Mouse (Mus musculus) midbrain, embryonic 12.5 days (tissue): ENCODE measurements around the gene Mtrf1l. TPM values are rescaled to one million over a fixed set of nuclear protein-coding genes. Genes with fewer than 3 reads are reported as not detected.

Experiments used
- ATAC-seq: fragments of 200-750 bp; cut with Nextera tagmentation; 2 replicates; pipeline ENCODE4 v1.8.0; 2017; ENCODE audit warnings: low read depth, moderate TSS enrichment, moderate library complexity; ENCODE audit not compliant: low FRiP score
- H3K27ac ChIP-seq: fragments of 300-500 bp; sonication (generic); replicated peaks from 2 replicates; pipeline ENCODE4 v1.5.1; 2016; ENCODE audit warnings: mild to moderate bottlenecking
- H3K27me3 ChIP-seq: fragments of 300-500 bp; sonication (generic); 2 replicates; pipeline ENCODE4 v1.6.1; 2016; ENCODE audit warnings: mild to moderate bottlenecking
- H3K36me3 ChIP-seq: fragments of 300-500 bp; sonication (generic); 2 replicates; pipeline ENCODE4 v1.6.1; 2016
- H3K4me1 ChIP-seq: fragments of 300-500 bp; sonication (generic); 2 replicates; pipeline ENCODE4 v1.6.1; 2016
- H3K4me2 ChIP-seq: fragments of 300-500 bp; sonication (generic); replicated peaks from 2 replicates; pipeline ENCODE4 v1.6.1; 2016; ENCODE audit warnings: mild to moderate bottlenecking, moderate library complexity
- H3K4me3 ChIP-seq: fragments of 300-500 bp; sonication (generic); 2 replicates; pipeline ENCODE4 v1.5.1; 2016; ENCODE audit warnings: mild to moderate bottlenecking
- H3K9ac ChIP-seq: fragments of 300-500 bp; sonication (generic); replicated peaks from 2 replicates; pipeline ENCODE4 v1.6.1; 2016; ENCODE audit warnings: mild to moderate bottlenecking, moderate library complexity
- H3K9me3 ChIP-seq: fragments of 300-500 bp; sonication (generic); 2 replicates; pipeline ENCODE4 v1.6.1; 2016; ENCODE audit warnings: mild to moderate bottlenecking
- WGBS: fragments of 180-500 bp; shearing (Covaris S2); methylation state at CpG from one replicate; pipeline ENCODE4 v1.1.7; 2016; 5-methylcytosine and 5-hydroxymethylcytosine counted together
- polyA plus RNA-seq: library from polyadenylated mRNA; unstranded; fragments of >200 nt; fragmentation: Nextera tagmentation; extraction: Ambion mirVana; gene quantifications from 2 replicates; pipeline ENCODE4 v1.2.1, GENCODE M21; 2016

The Mtrf1l gene
- polyA plus RNA-seq, 1 experiment from 2014 or later: 14.5 TPM

GRCm38 (mm10) chr10:5824779-5825178 lies 1.1 kb upstream of the Mtrf1l start:
- 0% methylated on average over 3 of the region's 3 CpGs for WGBS
- Histone ChIP-seq H3K36me3 (peaks cover 6% of the 10 kb centered on the region), H3K9ac (peak overlapping the region; percentile 90; the same call in 1 of the 2 replicates), H3K27ac (peak overlapping the region; percentile 83), H3K9me3 (no peaks in the 10 kb centered on the region), H3K4me3 (peak overlapping the region; percentile 93), H3K4me2 (peak overlapping the region; percentile 75), H3K27me3 (no peaks in the 10 kb centered on the region), H3K4me1 (peaks cover 18% of the 10 kb centered on the region)
- ATAC-seq: 0 out of 2 replicates have a peak, but pooled peaks have one; percentile 3

- Histone ChIP-seq H3K4me1 (peaks cover 18% of the 10 kb centered on the region), H3K36me3 (peaks cover 21% of the 10 kb centered on the region), H3K27me3 (no peaks in the 10 kb centered on the region), H3K9me3 (no peaks in the 10 kb centered on the region), H3K4me2 (peak overlapping the region; percentile 75), H3K4me3 (peak overlapping the region; percentile 93), H3K27ac (peak overlapping the region; percentile 83), H3K9ac (peak overlapping the region; percentile 90)
- 1% methylated on average over 37 of the region's 37 CpGs for WGBS
- ATAC-seq: peak; percentile 38
Observed at GRCm38 (mm10) chr10:5823291-5823739, 395 bp downstream of the Mtrf1l start.

DNA sequence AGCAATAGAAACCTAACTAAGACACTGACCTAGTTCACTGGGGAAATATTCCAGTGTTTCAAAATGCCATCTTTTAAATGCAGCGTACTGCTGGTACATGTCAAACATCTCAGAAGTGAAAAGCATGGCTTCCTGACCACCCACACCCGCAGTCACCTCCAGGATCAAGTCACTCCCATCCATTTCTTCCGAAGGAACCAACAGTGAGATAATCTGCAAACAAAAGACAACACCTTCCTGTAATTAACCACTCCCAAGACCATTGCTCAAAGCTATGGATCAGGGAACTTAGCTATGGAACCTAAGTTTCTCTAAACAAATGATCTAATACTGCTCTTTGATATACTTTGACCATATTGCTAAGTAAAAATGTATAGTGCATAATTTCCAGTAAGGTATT lies 4.9 kb downstream of the Mtrf1l start:
- H3K36me3 ChIP-seq: peaks cover 59% of the 10 kb centered on the region

DNA sequence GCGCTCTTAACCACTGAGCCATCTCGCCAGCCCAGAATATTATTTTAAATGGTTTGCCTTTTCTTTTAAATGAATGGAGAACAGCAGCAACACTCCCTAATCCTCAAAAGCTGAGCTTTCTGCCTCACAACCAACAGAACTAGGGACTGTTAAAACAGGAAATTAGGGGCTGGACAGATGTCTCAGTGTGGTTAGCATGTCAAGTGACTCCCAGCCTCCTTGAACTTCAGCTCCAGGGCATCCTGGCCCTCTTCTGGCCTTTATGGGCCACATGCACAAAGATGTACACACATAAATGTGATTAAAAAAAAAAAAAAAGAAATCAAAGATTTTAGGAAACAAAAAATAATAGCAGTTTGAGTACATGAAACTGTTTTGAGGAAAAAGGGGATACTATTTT lies 7.7 kb downstream of the Mtrf1l start:
- Histone ChIP-seq H3K27ac (no peak overlapping the region), H3K36me3 (peaks cover 83% of the 10 kb centered on the region), H3K4me3 (no peak overlapping the region), H3K4me1 (no peaks in the 10 kb centered on the region), H3K27me3 (no peaks in the 10 kb centered on the region), H3K9ac (no peak overlapping the region), H3K9me3 (no peaks in the 10 kb centered on the region), H3K4me2 (no peak overlapping the region)
- 98% methylated on average over 2 of the region's 2 CpGs for WGBS
- no peak for ATAC-seq

More for the DNA sequence above, 4.9 kb downstream of the Mtrf1l start:
- H3K9me3 ChIP-seq: no peaks in the 10 kb centered on the region
- no peak overlapping the region for H3K9ac ChIP-seq
- ATAC-seq: no peak
- no peak overlapping the region for H3K27ac ChIP-seq
- 93% methylated on average over 3 of the region's 3 CpGs for WGBS
- no peak overlapping the region for H3K4me2 ChIP-seq
- no peak overlapping the region for H3K4me3 ChIP-seq
- H3K4me1 ChIP-seq: peaks cover 14% of the 10 kb centered on the region
- H3K27me3 ChIP-seq: no peaks in the 10 kb centered on the region

GRCm38 (mm10) chr10:5813724-5814123 lies 10.0 kb downstream of the Mtrf1l start:
- no peak overlapping the region for H3K4me3 ChIP-seq
- peaks cover 70% of the 10 kb centered on the region for H3K36me3 ChIP-seq
- H3K27me3 ChIP-seq: no peaks in the 10 kb centered on the region
- 92% methylated on average over 11 of the region's 11 CpGs for WGBS
- H3K4me2 ChIP-seq: no peak overlapping the region
- no peak overlapping the region for H3K9ac ChIP-seq
- H3K9me3 ChIP-seq: no peaks in the 10 kb centered on the region
- no peak for ATAC-seq
- H3K4me1 ChIP-seq: no peaks in the 10 kb centered on the region
- no peak overlapping the region for H3K27ac ChIP-seq

- 88% methylated on average over 2 of the region's 2 CpGs for WGBS
Observed at GRCm38 (mm10) chr10:5807683-5808082, 16.0 kb downstream of the Mtrf1l start.

GRCm38 (mm10) chr10:5806996-5807395 lies 16.7 kb downstream of the Mtrf1l start:
- peaks cover 13% of the 10 kb centered on the region for H3K36me3 ChIP-seq
- H3K4me1 ChIP-seq: peaks cover 27% of the 10 kb centered on the region
- ATAC-seq: no peak
- H3K4me3 ChIP-seq: no peak overlapping the region
- H3K27me3 ChIP-seq: no peaks in the 10 kb centered on the region
- 75% methylated on average over 4 of the region's 4 CpGs for WGBS
- no peaks in the 10 kb centered on the region for H3K9me3 ChIP-seq
- H3K4me2 ChIP-seq: no peak overlapping the region
- no peak overlapping the region for H3K9ac ChIP-seq
- no peak overlapping the region for H3K27ac ChIP-seq

More at GRCm38 (mm10) chr10:5807683-5808082, 16.0 kb downstream of the Mtrf1l start:
- no peak for ATAC-seq
- H3K27ac ChIP-seq: no peak overlapping the region
- H3K27me3 ChIP-seq: no peaks in the 10 kb centered on the region
- H3K4me1 ChIP-seq: peaks cover 22% of the 10 kb centered on the region
- H3K36me3 ChIP-seq: peaks cover 16% of the 10 kb centered on the region
- no peak overlapping the region for H3K4me3 ChIP-seq
- no peak overlapping the region for H3K4me2 ChIP-seq
- no peak overlapping the region for H3K9ac ChIP-seq
- H3K9me3 ChIP-seq: no peaks in the 10 kb centered on the region

- Histone ChIP-seq H3K9me3 (no peaks in the 10 kb centered on the region), H3K4me3 (peak overlapping the region; percentile 76), H3K4me1 (peaks cover 32% of the 10 kb centered on the region), H3K9ac (peak overlapping the region; percentile 53; the same call in 1 of the 2 replicates), H3K27ac (peak overlapping the region; percentile 80), H3K4me2 (peak overlapping the region; percentile 97), H3K27me3 (no peaks in the 10 kb centered on the region), H3K36me3 (peaks cover 13% of the 10 kb centered on the region)
- 22% methylated on average over 8 of the region's 8 CpGs for WGBS
- ATAC-seq: no peak
Observed at GRCm38 (mm10) chr10:5806416-5806815, 17.3 kb downstream of the Mtrf1l start.

GRCm38 (mm10) chr10:5805731-5806307 lies 17.9 kb downstream of the Mtrf1l start:
- peak; percentile 93 for ATAC-seq
- H3K4me1 ChIP-seq: peaks cover 32% of the 10 kb centered on the region
- no peaks in the 10 kb centered on the region for H3K27me3 ChIP-seq
- H3K4me3 ChIP-seq: peak overlapping the region; percentile 76
- H3K27ac ChIP-seq: peak overlapping the region; percentile 80
- peaks cover 18% of the 10 kb centered on the region for H3K36me3 ChIP-seq
- under 1% methylated on average over 43 of the region's 43 CpGs for WGBS
- H3K4me2 ChIP-seq: peak overlapping the region; percentile 97
- no peaks in the 10 kb centered on the region for H3K9me3 ChIP-seq
- H3K9ac ChIP-seq: peak overlapping the region; percentile 53

DNA sequence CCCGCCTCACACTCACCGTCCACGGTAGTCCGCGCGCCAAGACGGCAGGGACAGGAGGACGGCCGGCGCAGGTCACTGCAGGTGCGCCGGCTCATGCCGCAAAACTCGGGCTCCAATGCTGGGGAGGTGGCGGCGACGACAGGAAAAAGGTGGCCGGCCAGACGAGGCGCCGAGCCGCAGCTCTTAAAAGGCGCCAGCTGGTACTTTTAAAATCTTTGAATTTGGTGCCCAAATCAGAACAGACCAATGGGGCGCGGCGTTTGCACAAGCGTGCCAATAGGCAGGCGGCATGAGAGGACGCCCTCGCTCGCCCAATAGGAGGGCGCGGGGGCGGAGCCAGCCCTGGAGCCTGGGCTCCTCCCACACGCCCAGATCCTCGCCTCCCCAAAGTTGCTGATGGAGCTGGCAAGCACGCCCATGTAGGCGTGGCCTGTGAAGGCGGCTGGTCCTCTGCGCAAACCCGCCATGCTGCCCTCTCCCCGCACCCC lies 18.4 kb downstream of the Mtrf1l start, which contains the start of gene Fbxo5:
Gene Fbxo5 (minus strand): TSS at position 358 of the 488 bp plus-strand sequence.
- Histone ChIP-seq H3K4me1 (peaks cover 32% of the 10 kb centered on the region), H3K4me3 (peak within 1 kb of the TSS; percentile 76), H3K36me3 (peaks cover 20% of the 10 kb centered on the region), H3K27me3 (no peaks in the 10 kb centered on the region), H3K9me3 (no peaks in the 10 kb centered on the region), H3K27ac (peak within 1 kb of the TSS; percentile 80), H3K4me2 (peak within 1 kb of the TSS; percentile 97), H3K9ac (peak within 1 kb of the TSS; percentile 69)
- under 1% methylated on average over 42 of the region's 42 CpGs for WGBS
- peak; percentile 97 for ATAC-seq

- peaks cover 26% of the 10 kb centered on the region for H3K36me3 ChIP-seq
- no peaks in the 10 kb centered on the region for H3K27me3 ChIP-seq
- peak overlapping the region; percentile 80 for H3K27ac ChIP-seq
- H3K9ac ChIP-seq: peak overlapping the region; percentile 69
- H3K9me3 ChIP-seq: no peaks in the 10 kb centered on the region
- peak overlapping the region; percentile 97 for H3K4me2 ChIP-seq
- peak; percentile 44 for ATAC-seq
- H3K4me3 ChIP-seq: peak overlapping the region; percentile 76
- H3K4me1 ChIP-seq: peaks cover 32% of the 10 kb centered on the region
- WGBS: under 1% methylated on average over 23 of the region's 24 CpGs
Observed at GRCm38 (mm10) chr10:5804691-5805156, 19.0 kb downstream of the Mtrf1l start.

DNA sequence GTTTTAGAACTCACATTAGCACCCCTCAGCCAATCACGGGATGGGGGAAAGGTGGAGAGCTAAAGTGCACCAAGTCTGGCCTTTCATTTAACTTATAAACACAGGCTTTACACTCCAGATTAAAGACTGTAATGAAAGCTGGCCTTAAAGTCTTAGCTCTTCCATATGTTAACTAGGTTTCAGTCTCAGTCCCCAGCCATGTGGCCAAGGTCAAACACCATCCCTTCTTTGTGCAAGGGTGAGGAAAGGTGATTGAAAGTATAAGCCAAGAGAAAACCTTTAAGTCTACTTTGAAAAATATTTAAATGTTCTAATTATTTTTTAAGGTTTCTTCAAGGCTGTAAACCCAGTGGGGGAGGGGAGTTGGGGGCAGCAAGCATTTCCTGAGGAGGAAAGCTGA lies 20.0 kb downstream of the Mtrf1l start:
- H3K4me1 ChIP-seq: peaks cover 32% of the 10 kb centered on the region
- no peaks in the 10 kb centered on the region for H3K9me3 ChIP-seq
- no peak overlapping the region for H3K27ac ChIP-seq
- WGBS: 0% methylated on average over 1 of the region's 1 CpGs
- H3K9ac ChIP-seq: peak overlapping the region; percentile 69
- no peaks in the 10 kb centered on the region for H3K27me3 ChIP-seq
- no peak for ATAC-seq
- H3K4me3 ChIP-seq: peak overlapping the region; percentile 76
- peaks cover 29% of the 10 kb centered on the region for H3K36me3 ChIP-seq
- H3K4me2 ChIP-seq: peak overlapping the region; percentile 97
